Mouse (Mus musculus) kidney, embryonic 14.5 days (tissue): ENCODE measurements at regions not wholly inside any gene's neighbourhood (a gene's known extent, or its start where the extent isn't known, plus 50 kb on each side); places are given as distances from the start of the nearest gene placed in this dataset.

Experiments
- ATAC-seq: fragments of 200-750 bp; cut with Nextera tagmentation; 2 replicates; pipeline ENCODE4 v1.8.0; 2017; ENCODE audit warnings: moderate number of reproducible peaks, mild to moderate bottlenecking, moderate TSS enrichment, moderate library complexity; ENCODE audit not compliant: low FRiP score, low TSS enrichment
- H3K27ac ChIP-seq: fragments of 300-500 bp; sonication (generic); 2 replicates; pipeline ENCODE4 v1.5.1; 2014; ENCODE audit warnings: low read depth, mild to moderate bottlenecking, low read length, moderate library complexity, mixed read lengths
- H3K27me3 ChIP-seq: fragments of 300-500 bp; sonication (generic); 2 replicates; pipeline ENCODE4 v1.6.1; 2014; ENCODE audit warnings: mild to moderate bottlenecking, low read length; ENCODE audit not compliant: control insufficient read depth, insufficient read depth
- H3K36me3 ChIP-seq: fragments of 300-500 bp; sonication (generic); 2 replicates; pipeline ENCODE4 v1.6.1; 2014; ENCODE audit warnings: low read length, mixed read lengths; ENCODE audit not compliant: control insufficient read depth, insufficient read depth
- H3K4me1 ChIP-seq: fragments of 300-500 bp; sonication (generic); 2 replicates; pipeline ENCODE4 v1.6.1; 2014; ENCODE audit warnings: low read length, mixed read lengths; ENCODE audit not compliant: control insufficient read depth, insufficient read depth
- H3K4me2 ChIP-seq: fragments of 300-500 bp; sonication (generic); replicated peaks from 2 replicates; pipeline ENCODE4 v1.6.1; 2014; ENCODE audit warnings: low read depth, mild to moderate bottlenecking, low read length
- H3K4me3 ChIP-seq: fragments of 300-500 bp; sonication (generic); 2 replicates; pipeline ENCODE4 v1.5.1; 2014; ENCODE audit warnings: mild to moderate bottlenecking, low read length
- H3K9ac ChIP-seq: fragments of 300-500 bp; sonication (generic); 2 replicates; pipeline ENCODE4 v1.6.1; 2014; ENCODE audit warnings: low read depth, mild to moderate bottlenecking, low read length, moderate library complexity
- H3K9me3 ChIP-seq: fragments of 300-500 bp; sonication (generic); 2 replicates; pipeline ENCODE4 v1.6.1; 2016; ENCODE audit warnings: low read length; ENCODE audit not compliant: control insufficient read depth
- WGBS: fragments of 180-500 bp; shearing (Covaris S2); extraction: QIAGEN DNeasy Blood & Tissue Kit; methylation state at CpG from one replicate; pipeline ENCODE4 v1.1.7; 2014; 5-methylcytosine and 5-hydroxymethylcytosine counted together

DNA sequence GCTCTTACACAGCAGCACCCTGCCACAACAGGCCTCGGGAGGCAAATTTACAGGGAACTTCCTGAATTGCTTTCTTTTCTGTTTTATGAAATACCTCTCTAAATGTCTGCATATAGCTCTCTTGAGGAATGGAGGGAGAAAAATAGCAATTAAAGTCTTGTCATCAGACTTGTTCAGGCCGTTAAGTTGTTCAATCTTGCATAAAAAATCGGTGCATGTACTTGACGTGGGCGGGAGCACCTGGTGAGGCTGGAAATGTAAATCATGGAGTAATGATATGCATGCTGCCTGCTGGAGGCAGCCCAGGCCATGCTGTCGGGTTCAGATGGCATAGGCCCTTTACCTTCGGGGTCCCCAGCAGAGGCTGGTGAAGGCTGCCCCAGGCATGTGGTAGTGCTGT lies 153.6 kb upstream of the A530016L24Rik start:
- no peak overlapping the region for H3K4me3 ChIP-seq
- no peak for ATAC-seq
- no peaks in the 10 kb centered on the region for H3K9me3 ChIP-seq
- H3K27ac ChIP-seq: no peak overlapping the region
- WGBS: 55% methylated on average over 7 of the region's 7 CpGs
- H3K36me3 ChIP-seq: no peaks in the 10 kb centered on the region
- H3K4me2 ChIP-seq: no peak overlapping the region
- no peaks in the 10 kb centered on the region for H3K27me3 ChIP-seq
- H3K4me1 ChIP-seq: peaks cover 53% of the 10 kb centered on the region
- H3K9ac ChIP-seq: no peak overlapping the region

DNA sequence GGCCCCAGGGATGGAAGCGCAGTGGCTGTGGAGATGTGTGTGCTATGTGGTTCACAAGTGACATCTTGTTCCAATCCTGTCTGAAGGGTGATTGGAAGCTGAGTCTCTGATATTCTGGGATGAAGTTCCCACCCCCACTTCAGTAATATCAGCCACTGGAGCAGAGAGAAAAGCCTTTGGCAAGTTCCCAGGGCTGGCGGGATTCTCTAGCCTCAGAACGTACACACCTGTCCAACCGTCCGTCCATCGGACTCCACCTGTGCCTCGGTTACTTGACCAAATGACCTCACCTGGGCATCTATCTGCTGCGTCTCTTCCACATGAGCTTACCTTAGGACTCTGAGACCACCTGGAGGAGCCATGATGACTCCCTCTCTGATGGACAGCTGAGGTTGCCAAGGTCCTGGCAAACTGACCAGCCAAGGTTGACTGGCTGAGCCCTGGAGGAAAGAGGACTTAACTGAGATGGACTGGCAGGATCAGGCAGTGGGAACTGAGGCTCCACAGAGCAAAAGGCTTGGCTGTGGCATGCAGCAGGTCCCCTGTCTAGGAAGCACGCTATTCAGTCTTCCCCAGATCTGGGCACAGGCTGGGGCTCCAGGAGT lies 152.5 kb upstream of the A530016L24Rik start:
- Histone ChIP-seq H3K9me3 (no peaks in the 10 kb centered on the region), H3K4me3 (no peak overlapping the region), H3K9ac (no peak overlapping the region), H3K27ac (no peak overlapping the region), H3K4me1 (peaks cover 41% of the 10 kb centered on the region), H3K27me3 (no peaks in the 10 kb centered on the region), H3K4me2 (no peak overlapping the region), H3K36me3 (no peaks in the 10 kb centered on the region)
- ATAC-seq: no peak
- WGBS: 89% methylated on average over 9 of the region's 9 CpGs

DNA sequence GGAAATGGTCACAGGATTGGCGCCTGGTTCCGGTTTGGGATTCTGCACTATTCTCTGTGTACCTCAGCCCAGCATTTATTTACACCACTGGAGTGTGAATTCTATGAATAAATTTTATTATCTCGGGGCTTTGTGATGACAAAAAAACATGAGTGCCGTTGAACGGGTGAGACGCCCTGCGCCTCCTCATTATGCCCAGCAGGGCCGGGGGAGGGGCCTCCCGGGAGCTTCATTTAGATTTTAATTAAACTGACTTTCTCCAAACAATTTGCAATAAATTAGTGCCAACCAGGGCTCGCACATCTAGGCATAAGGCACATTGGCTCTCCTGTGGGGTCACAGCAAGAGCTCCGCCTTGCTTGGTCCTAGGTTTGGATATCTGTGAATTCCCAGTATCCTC lies 151.8 kb upstream of the A530016L24Rik start:
- no peak overlapping the region for H3K9ac ChIP-seq
- H3K4me1 ChIP-seq: peaks cover 41% of the 10 kb centered on the region
- H3K4me2 ChIP-seq: no peak overlapping the region
- 62% methylated on average over 11 of the region's 11 CpGs for WGBS
- H3K9me3 ChIP-seq: no peaks in the 10 kb centered on the region
- H3K27me3 ChIP-seq: no peaks in the 10 kb centered on the region
- no peak for ATAC-seq
- H3K36me3 ChIP-seq: no peaks in the 10 kb centered on the region
- H3K4me3 ChIP-seq: no peak overlapping the region
- H3K27ac ChIP-seq: no peak overlapping the region

DNA sequence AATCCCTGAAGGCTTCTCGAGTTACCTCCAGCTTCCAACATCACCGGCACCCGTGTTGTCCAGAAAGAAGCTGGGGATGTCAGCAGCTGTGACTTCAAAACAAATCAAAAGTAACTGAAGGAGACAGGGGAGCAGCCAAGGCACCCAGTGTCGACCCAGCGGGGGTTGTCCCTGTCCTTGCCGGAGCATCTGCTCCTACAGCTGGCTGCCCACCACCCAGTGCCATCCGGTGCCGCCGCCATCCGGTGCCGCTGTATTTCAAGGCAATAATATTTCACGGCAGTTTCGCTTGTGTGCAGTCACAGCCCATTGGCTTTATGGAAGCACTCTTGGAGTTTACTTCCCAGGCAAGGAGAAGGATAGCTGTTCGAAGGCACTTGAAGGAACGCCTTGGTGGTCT lies 150.3 kb upstream of the A530016L24Rik start:
- no peak overlapping the region for H3K27ac ChIP-seq
- H3K4me2 ChIP-seq: no peak overlapping the region
- H3K9me3 ChIP-seq: no peaks in the 10 kb centered on the region
- no peak overlapping the region for H3K9ac ChIP-seq
- peaks cover 32% of the 10 kb centered on the region for H3K4me1 ChIP-seq
- 30% methylated on average over 15 of the region's 15 CpGs for WGBS
- H3K27me3 ChIP-seq: no peaks in the 10 kb centered on the region
- H3K36me3 ChIP-seq: no peaks in the 10 kb centered on the region
- H3K4me3 ChIP-seq: no peak overlapping the region
- 0 out of 2 replicates have a peak, but pooled peaks have one; percentile 6 for ATAC-seq

DNA sequence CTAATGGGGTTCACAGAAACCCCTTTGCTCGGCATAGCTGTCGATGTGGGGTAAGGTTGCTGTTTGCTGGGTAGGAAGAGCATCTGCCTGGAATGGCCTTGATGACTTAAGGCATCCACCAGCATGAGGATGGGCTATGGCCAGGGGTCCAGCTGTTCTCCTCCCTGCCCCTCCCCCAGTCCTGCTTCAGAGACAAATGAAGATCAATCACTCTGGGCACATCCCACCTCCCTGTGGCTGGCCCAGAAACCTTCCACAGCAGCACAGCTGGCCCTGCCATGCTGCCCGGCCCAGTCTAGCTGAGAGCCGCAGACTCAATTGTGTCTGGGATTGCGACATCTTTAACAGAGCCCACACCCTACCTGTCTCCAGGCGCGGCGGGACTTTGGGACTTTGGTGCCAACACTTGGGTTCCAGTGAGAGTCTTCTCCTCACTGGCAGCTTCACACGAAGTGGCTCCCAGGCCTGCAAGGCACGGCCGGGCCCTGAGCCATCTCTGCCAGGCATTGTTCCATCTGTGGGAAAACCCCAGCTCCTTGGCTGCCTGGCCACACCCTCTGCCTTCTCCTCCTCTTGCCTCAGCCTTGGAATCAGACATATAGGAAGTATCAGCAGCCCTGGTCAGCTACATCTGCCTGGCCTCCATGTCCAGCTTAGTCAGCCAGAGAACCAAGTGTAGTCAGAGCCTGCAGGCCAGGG lies 149.6 kb upstream of the A530016L24Rik start:
- no peak overlapping the region for H3K27ac ChIP-seq
- 0 out of 2 replicates have a peak, but pooled peaks have one; percentile 12 for ATAC-seq
- H3K27me3 ChIP-seq: no peaks in the 10 kb centered on the region

DNA sequence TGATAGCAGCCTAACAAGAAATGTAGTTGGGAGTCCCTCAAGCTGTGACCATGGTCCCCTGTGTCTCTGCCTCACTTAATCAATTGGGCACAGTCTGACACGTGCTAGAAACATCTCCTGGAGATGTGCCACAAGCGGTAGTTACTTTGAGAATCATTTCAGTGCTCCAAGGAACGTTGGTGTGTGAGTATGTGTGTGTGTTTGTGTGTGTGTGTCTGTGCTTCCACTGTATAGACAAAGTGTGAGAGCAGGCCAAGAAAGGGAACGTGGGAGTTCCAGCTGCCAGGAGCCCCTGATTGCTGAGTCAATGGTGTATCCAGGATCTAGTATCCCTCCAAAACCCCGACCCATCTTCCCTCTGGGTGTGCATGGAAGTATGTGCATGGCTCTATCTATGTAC lies 149.0 kb upstream of the A530016L24Rik start:
- Histone ChIP-seq H3K36me3 (no peaks in the 10 kb centered on the region), H3K9me3 (no peaks in the 10 kb centered on the region), H3K4me1 (peaks cover 32% of the 10 kb centered on the region), H3K27ac (no peak overlapping the region), H3K4me2 (no peak overlapping the region), H3K27me3 (no peaks in the 10 kb centered on the region), H3K4me3 (no peak overlapping the region), H3K9ac (no peak overlapping the region)
- WGBS: 70% methylated on average over 5 of the region's 5 CpGs
- no peak for ATAC-seq

More for the DNA sequence above, 149.6 kb upstream of the A530016L24Rik start:
- Histone ChIP-seq H3K4me2 (no peak overlapping the region), H3K9ac (no peak overlapping the region), H3K4me3 (no peak overlapping the region), H3K36me3 (no peaks in the 10 kb centered on the region), H3K9me3 (no peaks in the 10 kb centered on the region), H3K4me1 (peaks cover 34% of the 10 kb centered on the region)
- 42% methylated on average over 11 of the region's 11 CpGs for WGBS

DNA sequence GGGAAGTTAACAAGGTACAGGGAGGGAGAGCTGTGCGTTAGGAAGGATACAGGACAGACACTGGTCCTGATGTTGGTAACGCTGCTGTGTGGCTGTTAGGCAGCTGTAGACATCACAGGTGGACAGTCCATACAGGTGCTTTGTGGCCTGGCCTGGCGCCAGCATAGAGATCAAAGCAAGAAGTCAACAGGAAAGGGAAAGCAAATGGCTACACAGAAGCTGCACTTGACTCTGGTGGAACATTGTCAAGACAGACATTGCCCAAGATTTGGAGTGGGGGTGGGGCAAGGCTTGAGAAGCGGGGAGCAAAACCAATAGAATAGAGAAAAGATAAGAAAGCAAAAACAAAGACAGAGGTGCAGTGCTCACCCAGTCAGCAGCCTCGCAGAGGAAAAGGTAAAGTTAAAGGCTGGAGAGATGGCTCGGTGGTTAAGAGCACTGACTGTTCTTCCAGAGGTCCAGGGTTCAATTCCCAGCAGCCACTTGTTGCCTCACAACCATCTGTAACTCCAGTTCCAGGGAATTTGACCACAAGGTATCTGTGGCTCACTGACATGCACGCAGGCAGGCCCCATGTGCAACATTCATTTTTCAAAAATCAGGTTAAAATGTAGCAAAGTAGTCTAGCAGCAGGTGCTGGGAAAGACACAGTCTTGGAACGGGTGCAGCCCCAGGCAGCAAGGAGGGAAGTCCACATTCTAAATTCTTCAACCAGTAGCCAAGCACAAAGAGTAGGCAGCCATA lies 147.3 kb upstream of the A530016L24Rik start:
- H3K27ac ChIP-seq: no peak overlapping the region
- no peak overlapping the region for H3K4me2 ChIP-seq
- peaks cover 29% of the 10 kb centered on the region for H3K4me1 ChIP-seq
- WGBS: 79% methylated on average over 8 of the region's 8 CpGs
- H3K9ac ChIP-seq: no peak overlapping the region
- ATAC-seq: no peak
- no peaks in the 10 kb centered on the region for H3K36me3 ChIP-seq
- no peak overlapping the region for H3K4me3 ChIP-seq
- no peaks in the 10 kb centered on the region for H3K27me3 ChIP-seq
- H3K9me3 ChIP-seq: no peaks in the 10 kb centered on the region

DNA sequence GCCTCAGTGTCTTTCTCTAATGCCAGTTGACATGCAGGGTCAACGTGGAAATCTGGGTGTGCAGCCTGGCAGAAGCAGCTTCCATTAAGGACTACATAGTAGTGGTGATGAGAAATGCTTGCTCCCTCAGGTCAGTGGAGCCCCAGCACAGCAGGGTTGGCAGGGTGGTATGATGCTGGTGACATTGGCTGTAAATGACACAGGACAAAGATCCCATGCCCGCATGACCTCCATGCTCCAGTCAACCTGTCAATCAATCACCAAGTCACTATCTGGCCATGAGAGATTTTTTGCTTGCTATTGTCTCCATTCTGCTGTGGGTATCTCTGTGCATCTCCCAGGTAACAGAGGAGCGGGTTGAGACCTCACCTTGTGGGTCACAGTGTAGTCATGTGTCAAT lies 146.2 kb upstream of the A530016L24Rik start:
- Histone ChIP-seq H3K4me3 (no peak overlapping the region), H3K4me1 (peaks cover 28% of the 10 kb centered on the region), H3K27me3 (no peaks in the 10 kb centered on the region), H3K4me2 (no peak overlapping the region), H3K9me3 (no peaks in the 10 kb centered on the region), H3K27ac (no peak overlapping the region), H3K9ac (no peak overlapping the region), H3K36me3 (no peaks in the 10 kb centered on the region)
- no peak for ATAC-seq
- WGBS: 85% methylated on average over 3 of the region's 3 CpGs

DNA sequence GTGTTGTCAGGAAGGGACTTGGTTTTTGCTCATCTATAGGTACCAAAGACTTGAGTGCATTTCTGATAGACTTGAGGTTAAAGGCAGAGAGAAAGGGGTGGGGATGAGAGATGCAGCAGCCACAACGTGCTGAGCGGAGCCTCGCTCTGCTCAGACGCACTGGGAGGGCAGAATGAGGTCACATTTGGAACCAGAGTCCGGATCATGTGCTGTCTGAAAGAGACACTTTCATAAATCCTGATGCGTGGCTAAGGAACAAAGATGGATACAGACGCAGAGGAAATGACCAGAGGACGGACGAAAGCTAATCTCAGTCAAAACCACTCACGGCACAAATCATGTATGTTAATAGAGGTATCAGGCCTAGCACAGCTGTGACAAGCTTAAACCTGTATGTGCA lies 145.0 kb upstream of the A530016L24Rik start:
- Histone ChIP-seq H3K9ac (no peak overlapping the region), H3K27ac (no peak overlapping the region), H3K9me3 (0 out of 2 replicates have a peak, but pooled peaks cover 3% of the 10 kb centered on the region), H3K4me3 (no peak overlapping the region), H3K36me3 (no peaks in the 10 kb centered on the region), H3K4me1 (peaks cover 22% of the 10 kb centered on the region), H3K27me3 (no peaks in the 10 kb centered on the region), H3K4me2 (no peak overlapping the region)
- no peak for ATAC-seq
- 36% methylated on average over 10 of the region's 10 CpGs for WGBS
